Mouse (Mus musculus) embryonic fibroblast, embryonic 13.5 days (primary cell): ENCODE results near the gene Ipcef1.

Experiments used
- CTCF ChIP-seq: IDR thresholded peaks from 2 replicates; pipeline ENCODE4 v1.5.1; 2011; ENCODE audit warnings: mild to moderate bottlenecking, control low read depth, low read length, moderate library complexity, borderline replicate concordance; ENCODE audit not compliant: insufficient read depth
- POLR2A ChIP-seq: IDR thresholded peaks from 2 replicates; pipeline ENCODE4 v1.6.1; 2011; ENCODE audit warnings: low read depth, mild to moderate bottlenecking, control low read depth, low read length, moderate library complexity

DNA sequence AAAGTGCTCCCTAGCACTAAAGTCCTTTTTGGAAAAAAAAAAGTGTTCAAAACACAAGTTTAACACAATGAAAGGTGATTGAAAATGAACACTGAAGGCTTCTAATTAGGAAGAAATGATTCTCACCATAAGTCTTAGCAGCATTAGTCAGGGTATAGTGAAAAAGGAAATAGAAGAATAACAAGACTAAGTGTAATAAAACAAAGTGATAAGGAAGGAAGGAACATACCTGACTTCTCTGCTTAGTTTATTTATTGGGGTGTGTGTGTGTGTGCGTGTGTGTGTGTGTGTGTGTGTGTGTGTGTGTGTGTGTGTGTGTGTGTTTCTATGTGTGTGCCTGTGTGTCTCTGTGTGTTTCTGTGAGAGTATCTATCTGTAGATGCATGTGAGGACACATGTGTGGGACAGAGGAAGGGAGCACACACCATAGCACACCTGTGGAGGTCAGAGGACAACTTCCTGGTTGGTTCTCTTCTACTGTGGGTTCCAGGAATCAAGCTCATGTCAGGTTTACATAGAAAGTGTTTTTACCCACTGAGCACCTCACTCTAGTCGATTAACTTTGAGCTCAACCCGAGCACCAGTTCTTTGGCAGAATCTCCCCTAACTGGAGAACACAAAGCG lies 124.6 kb downstream of the Ipcef1 start:
- no peak for TF ChIP-seq POLR2A
- no peak for TF ChIP-seq CTCF
